Mouse (Mus musculus) megakaryocyte, embryonic 14.5 days (primary cell): ENCODE measurements around the gene Msl1. TPM values are rescaled to one million over a fixed set of nuclear protein-coding genes. Genes with fewer than 3 reads are reported as not detected.
A peak's percentile ranks its signal among the peaks of the same experiment; 100 is the strongest.

ENCODE experiments used
- H3K27me3 ChIP-seq: replicated peaks from 2 replicates; pipeline ENCODE3; 2012; ENCODE audit warnings: inconsistent platforms
- H3K36me3 ChIP-seq: replicated peaks from 2 replicates; pipeline ENCODE3; 2012; ENCODE audit warnings: low read length, inconsistent platforms, mixed read lengths
- H3K4me1 ChIP-seq: 2 replicates; pipeline ENCODE4 v1.6.1; 2012; ENCODE audit warnings: inconsistent platforms
- H3K4me3 ChIP-seq: replicated peaks from 2 replicates; pipeline ENCODE3; 2012; ENCODE audit warnings: moderate library complexity, mild to moderate bottlenecking, inconsistent platforms
- H3K9me3 ChIP-seq: 2 replicates; pipeline ENCODE4 v1.6.1; 2012; ENCODE audit warnings: inconsistent platforms
- FLI1 ChIP-seq: IDR thresholded peaks from 2 replicates; pipeline ENCODE4 v1.6.1; 2012; ENCODE audit warnings: low read length, inconsistent platforms, mixed read lengths
- GATA1 ChIP-seq: IDR thresholded peaks from 3 replicates; pipeline ENCODE4 v1.6.1; 2012; ENCODE audit warnings: mixed read lengths, low read length, inconsistent platforms, borderline replicate concordance
- polyA plus RNA-seq: library from polyadenylated mRNA; stranded (reverse); fragments of >175 nt; gene quantifications from 2 replicates; pipeline ENCODE4 v1.2.3, GENCODE M21; 2012; ENCODE audit warnings: low replicate concordance; ENCODE audit not compliant: insufficient read depth

The Msl1 gene
- polyA plus RNA-seq, 1 experiment = 30.0 TPM

DNA sequence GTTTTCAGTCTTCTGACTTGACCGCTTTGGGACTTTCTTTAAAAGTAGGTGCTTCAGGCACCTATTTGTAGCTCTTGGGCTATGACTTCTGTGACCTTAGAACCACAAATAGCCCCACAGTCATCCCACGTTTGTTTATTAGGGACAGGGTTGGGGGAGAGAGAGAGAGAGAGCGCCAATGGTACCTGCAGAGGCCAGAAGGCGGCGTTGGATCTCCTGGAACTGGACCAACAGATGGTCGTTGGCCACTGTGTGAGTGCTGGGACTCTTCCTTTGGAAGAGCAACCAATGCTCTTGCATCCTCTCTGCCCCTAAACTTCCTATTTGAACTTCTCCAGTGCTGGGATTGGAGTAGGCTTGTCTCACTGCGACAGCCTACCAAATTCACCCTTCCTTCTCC lies 8.1 kb upstream of the Msl1 start:
- no peak for TF ChIP-seq FLI1
- TF ChIP-seq GATA1 = no peak
- Histone ChIP-seq H3K27me3 (no peaks in the 10 kb centered on the region), H3K36me3 (no peaks in the 10 kb centered on the region), H3K9me3 (no peaks in the 10 kb centered on the region), H3K4me3 (no peak overlapping the region), H3K4me1 (peaks cover 89% of the 10 kb centered on the region)

DNA sequence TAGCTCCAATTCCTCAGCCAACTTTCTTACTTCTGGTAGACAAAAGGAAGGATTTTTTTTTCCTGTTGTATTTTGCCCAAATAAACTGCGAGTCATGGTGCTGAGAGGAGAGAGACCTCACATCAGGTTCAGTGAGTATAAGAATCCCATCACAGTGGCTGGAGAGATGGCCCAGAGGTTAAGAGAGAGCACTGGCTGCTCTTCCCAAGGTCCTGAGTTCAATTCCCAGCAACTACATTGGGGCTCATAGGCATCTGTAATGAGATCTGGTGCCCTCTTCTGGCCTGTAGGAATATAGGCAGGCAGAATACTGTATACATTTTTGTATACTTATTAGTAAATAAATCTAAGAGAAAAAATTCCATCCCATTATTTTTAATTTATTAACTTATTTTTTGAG lies 7.6 kb upstream of the Msl1 start:
- Histone ChIP-seq H3K4me3 (no peak overlapping the region), H3K4me1 (peaks cover 89% of the 10 kb centered on the region)

DNA sequence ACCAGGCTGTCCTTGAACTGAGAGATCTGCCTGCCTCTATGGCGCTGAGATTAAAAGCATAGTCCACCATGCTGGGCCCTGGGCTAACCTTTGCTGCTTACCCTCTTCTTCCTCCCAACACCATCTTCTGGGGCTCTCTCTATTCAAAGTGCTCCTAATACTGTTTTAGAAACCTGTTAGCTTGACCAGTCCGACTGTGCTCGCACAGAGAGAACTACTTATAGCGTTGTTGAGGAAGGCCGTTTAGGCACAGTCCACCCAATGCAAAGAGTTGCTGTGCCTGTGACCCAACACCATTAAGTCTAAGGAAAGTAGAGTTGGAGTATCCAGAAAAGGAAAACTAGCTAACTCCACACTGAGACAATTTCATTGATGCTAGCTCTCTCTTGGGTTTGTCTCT lies 7.2 kb upstream of the Msl1 start:
- no peaks in the 10 kb centered on the region for H3K9me3 ChIP-seq
- no peak for TF ChIP-seq GATA1
- TF ChIP-seq FLI1 = no peak
- H3K4me3 ChIP-seq = peak overlapping the region; percentile 96
- peaks cover 3% of the 10 kb centered on the region for H3K36me3 ChIP-seq
- H3K27me3 ChIP-seq = no peaks in the 10 kb centered on the region
- peaks cover 89% of the 10 kb centered on the region for H3K4me1 ChIP-seq

More for the DNA sequence above, 7.6 kb upstream of the Msl1 start:
- no peak for TF ChIP-seq FLI1
- Histone ChIP-seq H3K36me3 (no peaks in the 10 kb centered on the region), H3K9me3 (no peaks in the 10 kb centered on the region), H3K27me3 (no peaks in the 10 kb centered on the region)

DNA sequence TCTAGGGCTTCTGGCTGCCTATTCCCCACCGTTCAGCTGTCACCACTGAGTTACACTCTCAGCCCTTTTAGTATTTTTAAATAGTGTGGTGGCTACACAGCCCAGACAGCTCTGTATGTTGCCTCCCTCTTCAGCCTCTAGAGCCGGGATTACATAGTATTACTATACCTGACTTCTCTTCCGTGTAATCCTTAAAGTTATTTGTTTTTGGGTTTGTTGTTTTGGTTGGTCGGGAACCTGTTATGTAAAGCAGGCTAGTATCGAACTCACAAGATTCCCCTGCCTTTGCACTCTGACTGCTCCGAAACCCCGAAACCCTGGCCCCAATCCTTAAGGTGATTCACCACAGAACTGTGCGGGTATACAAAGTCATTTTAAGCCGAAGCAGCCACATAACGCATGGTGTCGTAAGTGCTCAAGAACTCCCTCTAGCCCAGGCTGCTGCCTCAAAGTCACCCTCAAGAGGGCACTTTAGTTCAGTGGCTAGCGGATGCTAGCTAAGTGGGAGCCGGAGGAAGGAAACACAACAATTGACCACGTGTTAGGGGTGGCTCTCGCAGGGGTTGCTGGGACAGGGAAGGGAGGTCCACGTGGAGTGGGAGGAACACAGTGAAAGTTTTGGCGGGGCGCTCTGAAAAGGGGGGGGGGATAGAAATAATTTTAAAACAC lies 6.6 kb upstream of the Msl1 start:
- Histone ChIP-seq H3K4me3 (peak overlapping the region; percentile 96), H3K36me3 (peaks cover 3% of the 10 kb centered on the region), H3K9me3 (no peaks in the 10 kb centered on the region), H3K4me1 (peaks cover 89% of the 10 kb centered on the region), H3K27me3 (no peaks in the 10 kb centered on the region)
- TF ChIP-seq FLI1 (no peak), GATA1 (no peak)

DNA sequence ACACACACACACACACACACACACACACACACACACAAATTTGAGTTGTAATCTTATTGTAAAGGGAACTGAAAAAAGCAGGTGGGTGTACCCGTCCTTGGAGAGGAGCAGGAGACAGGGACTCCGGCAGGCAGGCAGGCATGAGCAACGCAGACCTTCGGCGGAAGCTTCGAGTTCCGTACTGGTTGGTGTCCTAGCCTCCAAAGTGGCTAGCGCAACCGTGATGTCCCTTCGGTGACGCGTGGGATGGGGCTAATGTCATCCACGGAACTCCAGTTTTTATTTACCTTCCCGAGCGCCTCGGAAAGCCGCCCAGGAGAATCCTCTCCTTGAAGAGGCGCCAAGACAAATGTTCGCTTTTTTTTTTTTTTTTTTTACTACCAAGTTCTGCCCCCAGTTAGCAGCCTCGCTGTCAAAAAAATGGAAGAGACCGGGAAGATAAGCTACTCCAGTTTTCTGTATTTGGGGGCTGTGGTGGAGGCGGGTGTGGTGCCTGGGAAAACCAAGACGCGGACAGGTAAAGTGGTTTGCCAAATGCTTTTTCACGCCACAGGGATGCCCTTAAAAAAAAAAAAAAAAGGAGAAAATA lies 6.0 kb upstream of the Msl1 start:
- Histone ChIP-seq H3K36me3 (peaks cover 3% of the 10 kb centered on the region), H3K4me3 (peak overlapping the region; percentile 96), H3K4me1 (peaks cover 89% of the 10 kb centered on the region), H3K27me3 (no peaks in the 10 kb centered on the region), H3K9me3 (no peaks in the 10 kb centered on the region)
- TF ChIP-seq FLI1 (no peak), GATA1 (no peak)

DNA sequence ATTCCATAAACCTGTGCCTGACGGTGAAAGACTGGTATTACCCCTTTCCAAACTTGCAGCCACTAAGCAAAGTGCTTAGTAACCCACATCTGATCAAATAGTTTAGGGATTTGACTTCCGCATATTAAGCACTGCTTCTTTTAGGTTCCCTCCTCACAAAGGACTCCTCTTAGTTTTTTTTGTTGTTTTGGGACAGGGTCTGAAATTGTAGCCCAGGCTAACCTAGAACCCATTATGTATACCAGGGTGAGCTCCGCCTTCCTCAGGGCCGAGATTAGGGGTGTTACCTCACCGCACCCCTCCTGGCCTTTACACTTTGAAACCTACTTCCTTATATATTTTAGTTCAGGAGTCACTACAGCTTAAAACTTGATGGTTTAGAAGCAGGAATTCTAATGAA lies 5.5 kb upstream of the Msl1 start:
- Histone ChIP-seq H3K4me3 (peak overlapping the region; percentile 96), H3K9me3 (no peaks in the 10 kb centered on the region), H3K36me3 (peaks cover 3% of the 10 kb centered on the region), H3K4me1 (peaks cover 85% of the 10 kb centered on the region), H3K27me3 (no peaks in the 10 kb centered on the region)
- TF ChIP-seq GATA1 (no peak), FLI1 (no peak)

DNA sequence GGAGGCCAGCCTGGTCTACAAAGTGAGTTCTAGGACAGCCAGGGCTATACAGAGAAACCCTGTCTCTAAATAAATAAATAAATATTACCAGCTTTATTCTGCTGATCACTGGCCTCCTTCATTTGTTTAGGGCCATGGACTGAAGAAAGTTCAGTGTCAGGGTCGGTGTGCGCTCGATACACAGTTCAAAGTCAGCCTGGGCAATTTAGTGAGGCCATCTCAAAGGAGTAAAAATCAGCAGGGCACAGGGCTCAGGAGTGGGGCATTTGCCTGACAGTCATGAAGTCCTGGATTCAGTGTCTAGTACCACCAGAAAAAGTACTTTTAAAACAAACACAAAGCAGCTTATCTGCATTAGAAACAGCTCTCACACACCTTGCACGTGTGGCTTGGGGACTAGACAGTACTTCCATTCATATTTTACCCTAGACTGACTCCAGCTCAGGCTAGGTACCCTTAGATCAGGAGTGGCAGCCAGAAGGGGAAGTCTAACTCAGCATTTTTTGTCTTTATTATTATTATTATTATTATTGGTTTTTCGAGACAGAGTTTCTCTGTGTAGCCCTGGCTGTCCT lies 4.6 kb upstream of the Msl1 start:
- Histone ChIP-seq H3K9me3 (no peaks in the 10 kb centered on the region), H3K4me3 (no peak overlapping the region), H3K27me3 (no peaks in the 10 kb centered on the region), H3K36me3 (peaks cover 3% of the 10 kb centered on the region), H3K4me1 (peaks cover 76% of the 10 kb centered on the region)
- TF ChIP-seq GATA1 (no peak), FLI1 (no peak)

DNA sequence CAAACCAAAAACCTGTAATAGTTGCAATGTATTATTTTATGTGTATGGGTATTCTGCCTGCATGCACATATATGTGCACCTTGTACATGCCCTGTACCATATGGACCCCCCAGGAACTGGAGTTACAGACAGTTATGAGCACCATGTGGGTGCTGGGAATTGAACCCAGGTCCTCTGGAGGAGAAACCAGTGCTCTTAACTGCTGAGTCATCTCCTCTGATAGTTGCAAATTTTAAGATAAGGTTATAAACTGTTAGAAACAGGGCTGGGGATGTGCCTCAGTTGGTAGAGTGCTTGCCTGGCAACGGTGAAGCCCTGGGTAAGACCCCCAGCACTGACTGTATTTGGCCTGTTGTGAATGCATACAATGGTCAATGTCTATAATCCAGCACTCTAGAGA lies 3.9 kb upstream of the Msl1 start:
- H3K4me1 ChIP-seq = peaks cover 71% of the 10 kb centered on the region

DNA sequence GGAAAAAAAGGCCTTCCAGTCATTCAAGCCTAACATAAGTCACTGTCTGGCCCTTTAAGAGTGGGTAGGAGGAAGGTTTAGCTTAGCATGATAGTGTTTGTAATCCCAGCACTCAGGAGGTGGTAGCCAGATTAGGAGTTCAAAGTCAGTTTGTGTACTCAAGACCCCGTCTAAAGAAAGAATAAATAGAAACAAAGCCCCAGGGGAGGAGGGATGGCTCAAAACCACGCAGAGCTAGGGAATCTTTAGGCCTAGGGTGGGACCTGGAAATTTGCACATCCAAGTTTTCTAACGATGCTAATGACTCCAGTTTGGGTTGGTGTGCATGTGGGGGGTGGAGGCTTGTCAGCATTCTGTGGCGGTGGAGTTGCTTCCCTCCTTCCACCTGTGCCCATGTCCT lies 3.2 kb upstream of the Msl1 start:
- no peaks in the 10 kb centered on the region for H3K27me3 ChIP-seq
- H3K4me3 ChIP-seq = no peak overlapping the region
- peaks cover 71% of the 10 kb centered on the region for H3K4me1 ChIP-seq
- peaks cover 3% of the 10 kb centered on the region for H3K36me3 ChIP-seq
- H3K9me3 ChIP-seq = no peaks in the 10 kb centered on the region
- TF ChIP-seq FLI1 (no peak), GATA1 (no peak)

More for the DNA sequence above, 3.9 kb upstream of the Msl1 start:
- Histone ChIP-seq H3K27me3 (no peaks in the 10 kb centered on the region), H3K9me3 (no peaks in the 10 kb centered on the region), H3K4me3 (no peak overlapping the region), H3K36me3 (peaks cover 3% of the 10 kb centered on the region)
- TF ChIP-seq GATA1 = no peak
- no peak for TF ChIP-seq FLI1

DNA sequence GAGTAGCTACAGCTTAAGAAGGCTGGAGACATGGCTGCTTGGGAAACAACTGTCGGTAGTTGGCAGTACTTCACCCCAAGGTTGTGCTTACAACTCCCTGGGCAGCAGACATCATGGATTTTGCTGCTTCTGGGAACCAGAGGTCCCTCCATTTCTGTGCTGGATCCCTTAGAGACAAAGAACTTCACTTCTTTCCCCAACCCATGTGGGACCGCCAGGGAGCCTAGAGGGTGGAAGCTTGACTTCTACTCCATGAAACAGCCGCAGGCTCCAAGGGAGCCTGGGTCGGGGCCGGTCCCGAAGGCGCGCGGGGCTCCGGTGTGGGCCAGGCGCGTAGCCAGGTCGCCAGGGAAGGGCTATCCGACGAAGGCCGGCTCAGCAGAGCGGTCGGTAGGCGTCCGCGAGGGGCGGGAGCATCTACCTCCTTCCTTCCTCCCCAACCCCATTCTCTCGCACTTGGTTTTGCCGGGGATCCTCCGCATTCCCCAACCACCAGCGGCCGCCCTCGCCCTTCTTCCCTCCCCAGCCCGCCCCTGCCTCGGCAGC lies 774 bp upstream of the Msl1 start:
- Histone ChIP-seq H3K9me3 (no peaks in the 10 kb centered on the region), H3K36me3 (peaks cover 25% of the 10 kb centered on the region), H3K27me3 (no peaks in the 10 kb centered on the region), H3K4me1 (peaks cover 71% of the 10 kb centered on the region), H3K4me3 (peak overlapping the region; percentile 99)
- TF ChIP-seq GATA1 = no peak
- no peak for TF ChIP-seq FLI1
